Mouse (Mus musculus): ENCODE results near the gene Gorasp1. TPM values are rescaled to one million over a fixed set of nuclear protein-coding genes. Genes with fewer than 3 reads are reported as not detected.

Gene Gorasp1
- polyA plus RNA-seq, 1 experiment from 2014 or later: 23.2 TPM

DNA sequence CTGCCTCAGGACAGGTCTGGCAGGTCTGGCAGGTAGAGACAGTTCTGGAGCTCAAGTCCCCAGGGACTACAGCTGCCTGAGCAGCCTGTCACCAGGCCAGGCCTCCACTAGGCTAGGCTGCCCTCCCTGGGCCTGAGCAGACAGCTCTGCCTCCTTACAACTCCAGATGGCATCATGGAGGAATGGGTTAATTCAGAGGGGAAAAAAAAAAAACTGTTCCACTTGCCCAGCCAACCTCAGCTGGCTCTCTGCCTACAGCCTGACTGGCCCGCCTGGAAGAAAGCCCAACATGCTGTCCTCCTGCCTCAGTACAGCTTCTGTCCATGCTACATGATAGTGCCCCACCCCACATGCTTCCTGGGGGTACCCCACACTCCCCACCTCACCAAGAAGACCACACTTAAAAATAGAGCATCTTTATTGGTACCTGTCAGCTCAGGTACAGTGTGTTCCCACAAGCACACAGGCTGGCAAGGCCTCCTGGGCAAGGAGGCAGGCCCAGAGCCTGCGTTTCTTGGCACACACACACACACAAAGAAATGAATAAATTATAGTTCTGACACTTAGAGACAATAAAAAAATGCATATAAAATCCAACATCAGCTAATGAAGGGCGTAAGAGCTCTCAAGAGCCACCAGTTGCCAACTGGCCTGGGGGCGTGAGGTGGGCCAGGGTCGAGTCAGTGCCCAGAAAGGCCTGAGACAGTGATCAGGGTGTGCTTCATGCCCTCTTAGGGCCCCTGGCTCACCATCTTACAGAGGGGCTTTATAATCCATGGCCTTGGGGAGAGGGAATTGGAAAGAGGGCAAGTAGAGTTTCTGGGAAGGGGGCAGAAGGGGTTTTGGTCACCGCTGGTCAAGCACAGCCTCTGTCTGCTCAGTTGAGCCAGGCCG is 33.6 kb upstream of the Gorasp1 start:
- no peak for ATAC-seq (ENCODE audit: insufficient number of reproducible peaks, insufficient read depth, low FRiP score, low read depth)
- 82% methylated on average over 7 of the region's 7 CpGs for WGBS
- Histone ChIP-seq H3K36me3 (ENCODE audit: control insufficient read depth, insufficient read depth, low read length) (peaks cover 41% of the 10 kb centered on the region), H3K27me3 (ENCODE audit: control insufficient read depth, insufficient read depth, low read length) (no peaks in the 10 kb centered on the region), H3K9ac (ENCODE audit: low read length) (peak overlapping the region; percentile 17; the same call in 1 of the 2 replicates), H3K4me3 (ENCODE audit: control insufficient read depth in 1 of 2, insufficient read depth in 1 of 2, low read depth in 1 of 2, low read length in 2 of 2) (no peak overlapping the region), H3K9me3 (ENCODE audit: control insufficient read depth, low read length) (no peaks in the 10 kb centered on the region), H3K4me1 (ENCODE audit: control insufficient read depth in 2 of 2, insufficient read depth in 2 of 2, low read length in 2 of 2) (peaks cover 13 to 27% of the 10 kb centered on the region in 2 experiments), H3K4me2 (ENCODE audit: low read length) (no peak overlapping the region), H3K27ac (replicated peaks in 1 of 2; ENCODE audit: control insufficient read depth in 1 of 2, insufficient read depth in 1 of 2, low read depth in 2 of 2, low read length in 2 of 2) (peak overlapping the region; percentile 4 to 49; a peak in 2 of 4 replicates)

DNA sequence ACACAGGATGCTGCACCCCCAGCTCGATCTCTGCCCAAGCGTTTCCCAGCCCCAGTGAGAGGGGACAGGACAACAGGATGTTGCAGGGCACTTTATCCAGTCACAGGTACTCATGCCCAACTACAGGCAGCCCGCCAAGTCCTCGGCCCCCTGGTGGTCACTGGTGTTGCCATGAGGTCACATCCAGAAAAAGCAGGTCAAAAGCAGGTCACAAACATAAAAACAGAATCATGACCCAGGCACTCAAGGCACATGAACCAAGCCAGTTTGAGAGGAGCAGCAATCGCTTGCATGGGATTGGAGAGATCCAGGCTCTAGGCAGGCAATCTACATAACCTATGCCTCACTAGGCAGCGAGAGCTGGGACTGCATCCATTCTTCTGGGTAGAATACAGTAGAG is 32.9 kb upstream of the Gorasp1 start:
- H3K9ac ChIP-seq (ENCODE audit: low read length): peak overlapping the region; percentile 17; the same call in 1 of the 2 replicates

DNA sequence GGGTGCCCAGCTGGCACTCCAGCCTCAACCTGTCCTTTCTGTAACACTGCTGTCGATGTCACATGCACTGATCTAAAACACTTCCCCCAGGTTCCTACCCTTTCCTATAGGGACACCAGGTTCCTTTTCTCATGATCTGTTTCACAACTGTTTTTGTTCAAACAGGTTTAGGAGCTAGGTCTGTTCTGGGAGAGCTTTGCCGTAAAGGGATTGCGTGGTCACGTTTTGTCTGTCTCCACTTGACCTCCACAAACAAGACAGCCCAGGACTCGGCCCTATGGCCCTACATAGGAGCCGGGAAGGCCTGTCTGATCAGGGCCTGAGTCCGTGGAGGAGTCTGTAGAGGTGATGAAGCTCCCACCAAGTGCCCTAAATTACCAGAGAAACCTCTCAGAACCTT is 32.4 kb upstream of the Gorasp1 start:
- Histone ChIP-seq H3K4me3 (ENCODE audit: control insufficient read depth in 1 of 2, insufficient read depth in 1 of 2, low read depth in 1 of 2, low read length in 2 of 2) (no peak overlapping the region), H3K9ac (ENCODE audit: low read length) (no peak overlapping the region), H3K27ac (replicated peaks in 1 of 2; ENCODE audit: control insufficient read depth in 1 of 2, insufficient read depth in 1 of 2, low read depth in 2 of 2, low read length in 2 of 2) (peak overlapping the region in 1 of 2 experiments; percentile 47; a peak in 1 of 4 replicates), H3K4me1 (ENCODE audit: control insufficient read depth in 2 of 2, insufficient read depth in 2 of 2, low read length in 2 of 2) (peaks cover 13 to 27% of the 10 kb centered on the region in 2 experiments), H3K27me3 (ENCODE audit: control insufficient read depth, insufficient read depth, low read length) (no peaks in the 10 kb centered on the region), H3K36me3 (ENCODE audit: control insufficient read depth, insufficient read depth, low read length) (peaks cover 34% of the 10 kb centered on the region), H3K4me2 (ENCODE audit: low read length) (no peak overlapping the region), H3K9me3 (ENCODE audit: control insufficient read depth, low read length) (no peaks in the 10 kb centered on the region)
- 79% methylated on average over 7 of the region's 7 CpGs for whole genome bisulfite sequencing
- ATAC-seq (ENCODE audit: insufficient number of reproducible peaks, insufficient read depth, low FRiP score, low read depth): no peak

More for the DNA sequence above, 32.9 kb upstream of the Gorasp1 start:
- Histone ChIP-seq H3K27me3 (ENCODE audit: control insufficient read depth, insufficient read depth, low read length) (no peaks in the 10 kb centered on the region), H3K36me3 (ENCODE audit: control insufficient read depth, insufficient read depth, low read length) (peaks cover 37% of the 10 kb centered on the region), H3K27ac (replicated peaks in 1 of 2; ENCODE audit: control insufficient read depth in 1 of 2, insufficient read depth in 1 of 2, low read depth in 2 of 2, low read length in 2 of 2) (peak overlapping the region; percentile 4 to 49; a peak in 1 of 4 replicates), H3K4me2 (ENCODE audit: low read length) (no peak overlapping the region), H3K9me3 (ENCODE audit: control insufficient read depth, low read length) (no peaks in the 10 kb centered on the region), H3K4me1 (ENCODE audit: control insufficient read depth in 2 of 2, insufficient read depth in 2 of 2, low read length in 2 of 2) (peaks cover 13 to 27% of the 10 kb centered on the region in 2 experiments), H3K4me3 (ENCODE audit: control insufficient read depth in 1 of 2, insufficient read depth in 1 of 2, low read depth in 1 of 2, low read length in 2 of 2) (no peak overlapping the region)
- no peak for ATAC-seq (ENCODE audit: insufficient number of reproducible peaks, insufficient read depth, low FRiP score, low read depth)
- WGBS: 33% methylated on average over 6 of the region's 6 CpGs

DNA sequence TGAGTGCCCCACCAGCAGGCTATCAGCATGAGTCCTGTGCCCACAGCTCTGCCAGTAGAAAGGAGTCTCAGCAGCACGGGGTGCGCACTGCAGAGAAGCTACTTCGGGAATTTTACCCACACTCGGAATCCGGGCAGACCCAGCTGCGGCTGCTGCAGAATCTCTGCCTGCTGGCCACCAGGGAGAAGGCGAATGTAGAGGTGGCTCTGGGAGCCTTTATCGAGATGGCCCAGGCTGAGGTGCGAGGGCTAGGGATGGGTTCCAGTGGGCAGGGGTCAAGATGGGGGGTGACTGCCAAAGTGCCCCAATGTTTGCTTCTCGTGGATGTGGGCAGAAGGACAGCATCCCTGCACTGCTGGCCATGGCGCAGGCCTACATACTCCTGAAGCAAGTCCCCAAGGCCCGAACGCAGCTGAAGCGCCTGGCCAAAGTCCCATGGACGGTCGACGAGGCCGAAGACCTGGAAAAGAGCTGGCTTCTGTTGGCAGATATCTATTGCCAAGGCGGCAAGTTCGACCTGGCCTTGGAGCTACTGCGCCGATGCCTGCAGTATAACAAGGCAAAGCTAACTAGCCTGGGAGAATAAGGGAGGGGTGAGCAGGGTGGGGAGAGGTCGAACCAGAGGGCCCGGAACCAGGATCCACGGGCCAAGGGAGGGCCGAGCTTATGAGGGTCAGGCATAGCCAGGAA is 29.0 kb upstream of the Gorasp1 start:
- Histone ChIP-seq H3K4me1 (ENCODE audit: control insufficient read depth in 2 of 2, insufficient read depth in 2 of 2, low read length in 2 of 2) (peaks cover 23 to 45% of the 10 kb centered on the region in 2 experiments), H3K9ac (ENCODE audit: low read length) (no peak overlapping the region), H3K4me3 (ENCODE audit: control insufficient read depth in 1 of 2, insufficient read depth in 1 of 2, low read depth in 1 of 2, low read length in 2 of 2) (no peak overlapping the region), H3K4me2 (ENCODE audit: low read length) (no peak overlapping the region), H3K9me3 (ENCODE audit: control insufficient read depth, low read length) (no peaks in the 10 kb centered on the region), H3K27ac (replicated peaks in 1 of 2; ENCODE audit: control insufficient read depth in 1 of 2, insufficient read depth in 1 of 2, low read depth in 2 of 2, low read length in 2 of 2) (no peak overlapping the region), H3K27me3 (ENCODE audit: control insufficient read depth, insufficient read depth, low read length) (no peaks in the 10 kb centered on the region), H3K36me3 (ENCODE audit: control insufficient read depth, insufficient read depth, low read length) (peaks cover 4% of the 10 kb centered on the region)
- WGBS: 86% methylated on average over 26 of the region's 26 CpGs
- ATAC-seq (ENCODE audit: insufficient number of reproducible peaks, insufficient read depth, low FRiP score, low read depth): no peak

DNA sequence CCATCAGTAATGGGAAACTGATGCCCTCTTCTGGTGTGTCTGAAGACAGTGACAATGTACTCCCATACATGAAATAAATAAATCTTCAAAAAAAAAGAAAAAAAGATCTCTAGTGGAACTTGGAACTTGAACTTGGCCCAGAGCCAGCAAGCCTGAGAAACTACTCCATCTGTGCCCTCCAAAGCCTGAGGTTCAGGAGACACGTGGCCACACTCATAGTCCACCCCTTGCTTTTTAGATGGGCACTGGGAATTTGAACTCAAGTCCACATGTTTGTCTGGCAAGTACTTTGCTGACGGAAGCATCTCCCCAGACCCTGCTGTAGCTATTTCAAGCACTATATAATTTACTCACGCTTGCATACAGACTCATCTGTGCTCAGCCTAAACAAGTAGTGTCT is 27.8 kb upstream of the Gorasp1 start:
- no peak overlapping the region for H3K9ac ChIP-seq (ENCODE audit: low read length)
- H3K9me3 ChIP-seq (ENCODE audit: control insufficient read depth, low read length): no peaks in the 10 kb centered on the region
- no peaks in the 10 kb centered on the region for H3K27me3 ChIP-seq (ENCODE audit: control insufficient read depth, insufficient read depth, low read length)
- no peak for ATAC-seq (ENCODE audit: insufficient number of reproducible peaks, insufficient read depth, low FRiP score, low read depth)
- H3K4me1 ChIP-seq (ENCODE audit: control insufficient read depth in 2 of 2, insufficient read depth in 2 of 2, low read length in 2 of 2): peaks cover 14 to 33% of the 10 kb centered on the region in 2 experiments
- H3K4me3 ChIP-seq (ENCODE audit: control insufficient read depth in 1 of 2, insufficient read depth in 1 of 2, low read depth in 1 of 2, low read length in 2 of 2): no peak overlapping the region
- no peak overlapping the region for H3K27ac ChIP-seq (replicated peaks in 1 of 2; ENCODE audit: control insufficient read depth in 1 of 2, insufficient read depth in 1 of 2, low read depth in 2 of 2, low read length in 2 of 2)
- WGBS: 70% methylated on average over 3 of the region's 3 CpGs
- no peak overlapping the region for H3K4me2 ChIP-seq (ENCODE audit: low read length)
- no peaks in the 10 kb centered on the region for H3K36me3 ChIP-seq (ENCODE audit: control insufficient read depth, insufficient read depth, low read length)

DNA sequence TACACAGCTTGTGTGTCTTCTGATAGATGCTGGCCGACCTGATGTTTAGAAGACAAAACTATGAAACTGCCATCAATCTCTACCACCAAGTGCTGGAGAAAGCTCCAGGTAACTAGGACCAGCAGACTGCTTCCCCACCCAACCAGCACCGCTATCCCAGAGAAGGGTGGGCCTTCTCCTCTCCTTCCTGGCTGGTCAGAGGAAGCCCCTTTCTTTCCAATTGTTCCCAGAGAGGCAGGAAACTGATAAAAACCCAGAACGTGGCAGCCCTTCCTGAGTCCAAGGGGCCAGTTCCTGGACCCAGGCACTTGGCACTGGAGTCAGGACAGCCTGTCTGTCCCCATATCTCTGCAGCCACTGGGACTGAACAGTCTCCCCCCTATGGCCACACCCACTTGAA is 26.8 kb upstream of the Gorasp1 start:
- 0 out of 2 replicates have a peak, but pooled peaks have one; percentile 25 for ATAC-seq (ENCODE audit: insufficient number of reproducible peaks, insufficient read depth, low FRiP score, low read depth)
- Histone ChIP-seq H3K36me3 (ENCODE audit: control insufficient read depth, insufficient read depth, low read length) (no peaks in the 10 kb centered on the region), H3K4me3 (ENCODE audit: control insufficient read depth in 1 of 2, insufficient read depth in 1 of 2, low read depth in 1 of 2, low read length in 2 of 2) (0 out of 4 replicates have a peak overlapping the region, but pooled peaks of 1 of the 2 experiments have one; percentile 6), H3K27ac (replicated peaks in 1 of 2; ENCODE audit: control insufficient read depth in 1 of 2, insufficient read depth in 1 of 2, low read depth in 2 of 2, low read length in 2 of 2) (peak overlapping the region; percentile 62 to 76), H3K27me3 (ENCODE audit: control insufficient read depth, insufficient read depth, low read length) (no peaks in the 10 kb centered on the region), H3K9me3 (ENCODE audit: control insufficient read depth, low read length) (no peaks in the 10 kb centered on the region), H3K9ac (ENCODE audit: low read length) (no peak overlapping the region), H3K4me1 (ENCODE audit: control insufficient read depth in 2 of 2, insufficient read depth in 2 of 2, low read length in 2 of 2) (peaks cover 10 to 24% of the 10 kb centered on the region in 2 experiments; a peak in 3 of 4 replicates), H3K4me2 (ENCODE audit: low read length) (peak overlapping the region; percentile 27; the same call in 1 of the 2 replicates)
- WGBS: 42% methylated on average over 3 of the region's 3 CpGs

DNA sequence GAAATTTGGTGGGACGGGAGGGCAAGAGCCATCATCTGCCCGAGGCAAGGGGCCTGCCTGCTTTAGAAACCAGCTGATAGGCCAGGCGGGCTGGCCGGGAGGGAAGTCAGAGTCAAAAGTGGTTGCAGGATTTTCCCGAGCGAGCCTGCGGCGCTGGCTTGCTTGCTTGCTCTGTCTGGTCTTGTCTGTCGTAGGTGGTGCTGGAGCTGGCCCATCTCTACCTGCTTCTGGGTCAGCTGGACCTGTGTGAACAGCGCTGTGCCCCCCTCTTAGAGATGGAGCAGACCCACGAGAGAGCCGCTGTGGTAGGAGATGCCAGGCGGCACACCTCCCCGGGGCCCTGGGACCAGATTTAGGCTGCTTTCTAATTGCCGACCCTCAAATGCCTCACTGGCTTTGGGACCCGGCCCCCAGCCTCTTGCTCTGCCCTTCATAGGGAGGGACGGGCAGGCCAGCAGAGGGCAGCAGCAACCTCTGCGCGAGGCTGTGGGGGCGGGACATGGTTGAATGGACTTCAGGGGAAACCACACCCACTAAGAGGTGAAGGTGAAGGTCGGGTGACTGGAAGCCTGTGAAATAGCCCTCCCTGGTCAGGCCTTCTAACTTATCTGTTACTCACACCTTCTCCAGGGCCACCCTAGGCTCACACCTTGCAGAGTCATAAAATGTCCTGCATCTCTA is 25.8 kb upstream of the Gorasp1 start:
- peak; percentile 61; the same call in 1 of the 2 replicates for ATAC-seq (ENCODE audit: insufficient number of reproducible peaks, insufficient read depth, low FRiP score, low read depth)
- peak overlapping the region; percentile 26 to 76; a peak in 2 of 4 replicates for H3K27ac ChIP-seq (replicated peaks in 1 of 2; ENCODE audit: control insufficient read depth in 1 of 2, insufficient read depth in 1 of 2, low read depth in 2 of 2, low read length in 2 of 2)
- H3K4me1 ChIP-seq (ENCODE audit: control insufficient read depth in 2 of 2, insufficient read depth in 2 of 2, low read length in 2 of 2): peaks cover 10 to 19% of the 10 kb centered on the region in 2 experiments; a peak in 3 of 4 replicates
- 5% methylated on average over 21 of the region's 21 CpGs for WGBS
- H3K9me3 ChIP-seq (ENCODE audit: control insufficient read depth, low read length): no peaks in the 10 kb centered on the region
- no peaks in the 10 kb centered on the region for H3K27me3 ChIP-seq (ENCODE audit: control insufficient read depth, insufficient read depth, low read length)
- peak overlapping the region; percentile 15 to 30 for H3K4me3 ChIP-seq (ENCODE audit: control insufficient read depth in 1 of 2, insufficient read depth in 1 of 2, low read depth in 1 of 2, low read length in 2 of 2)
- H3K36me3 ChIP-seq (ENCODE audit: control insufficient read depth, insufficient read depth, low read length): no peaks in the 10 kb centered on the region
- peak overlapping the region; percentile 63 for H3K9ac ChIP-seq (ENCODE audit: low read length)
- H3K4me2 ChIP-seq (ENCODE audit: low read length): peak overlapping the region; percentile 55
